Mouse (Mus musculus) cerebellum, adult 2 months (tissue): ENCODE data around the gene Adamts16.

ENCODE experiments used
- CTCF ChIP-seq: fragments of 200-500 bp; IDR thresholded peaks from 2 replicates; pipeline ENCODE4 v1.5.1; 2011; ENCODE audit warnings: low read depth, mild to moderate bottlenecking, control low read depth, low read length, moderate library complexity, borderline replicate concordance; ENCODE audit not compliant: insufficient read depth
- POLR2A ChIP-seq: fragments of 200-500 bp; IDR thresholded peaks from 2 replicates; pipeline ENCODE4 v1.6.1; 2011; ENCODE audit warnings: low read length, control low read depth, borderline replicate concordance; ENCODE audit not compliant: insufficient read depth

DNA sequence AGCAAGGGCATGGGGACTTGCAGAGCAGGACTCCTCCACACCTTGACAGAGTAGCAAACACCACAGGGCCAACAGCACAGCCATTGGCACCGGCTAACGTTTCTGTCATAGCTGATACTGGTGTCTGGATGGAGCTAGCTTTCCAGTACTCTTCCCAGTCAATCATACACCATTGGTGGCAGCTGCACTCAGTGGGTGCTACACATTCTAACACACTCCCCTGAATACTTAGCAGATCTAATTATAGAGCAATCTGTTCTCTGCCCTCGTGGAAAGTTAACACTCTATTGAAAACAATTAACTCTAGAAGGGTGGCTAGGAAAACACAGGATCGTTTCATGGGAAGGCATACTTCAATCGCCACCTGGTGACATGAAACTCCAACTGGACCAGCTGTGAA, 43.2 kb downstream of the Adamts16 start:
- TF ChIP-seq POLR2A (no peak), CTCF (no peak)
